Mouse (Mus musculus) splenic B cell, adult 2 months (primary cell): ENCODE data around the gene Glis2.

Source experiments
- DNase-seq: peaks from one replicate; pipeline ENCODE4 v3.0.0-alpha.2; 2011; ENCODE audit warnings: low read depth, low spot score
- H3K27me3 ChIP-seq: 2 replicates; pipeline ENCODE4 v1.6.1; 2012; ENCODE audit warnings: mild to moderate bottlenecking, low read length, moderate library complexity, mixed read lengths; ENCODE audit not compliant: control insufficient read depth, poor library complexity, insufficient read depth, severe bottlenecking
- H3K36me3 ChIP-seq: 2 replicates; pipeline ENCODE4 v1.6.1; 2012; ENCODE audit warnings: mild to moderate bottlenecking, low read length, moderate library complexity, mixed read lengths; ENCODE audit not compliant: control insufficient read depth, poor library complexity, insufficient read depth, severe bottlenecking

Glis2 gene

DNA sequence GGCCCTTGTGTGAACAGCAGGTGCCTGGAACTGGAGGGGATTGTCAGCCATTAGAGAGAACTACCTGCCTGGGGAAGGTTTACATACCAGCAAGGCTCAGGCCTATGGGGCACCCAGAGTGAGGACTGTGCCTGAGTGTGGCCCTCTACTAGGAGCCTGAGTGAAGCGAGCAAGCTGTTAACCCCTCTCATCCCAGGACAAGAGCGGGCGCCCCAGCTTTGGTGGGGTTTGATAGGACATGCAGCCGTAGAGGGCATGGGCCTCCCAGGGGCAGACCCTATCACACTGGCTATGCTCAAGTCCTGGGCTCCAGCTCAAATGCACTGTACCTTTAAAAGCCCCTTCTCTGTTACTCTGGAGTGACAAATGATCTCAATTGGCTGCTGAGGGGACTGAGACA is 52.3 kb downstream of the Glis2 start:
- H3K27me3 ChIP-seq: no peaks in the 10 kb centered on the region
- DNase-seq: no peak
- peaks cover 13% of the 10 kb centered on the region for H3K36me3 ChIP-seq

DNA sequence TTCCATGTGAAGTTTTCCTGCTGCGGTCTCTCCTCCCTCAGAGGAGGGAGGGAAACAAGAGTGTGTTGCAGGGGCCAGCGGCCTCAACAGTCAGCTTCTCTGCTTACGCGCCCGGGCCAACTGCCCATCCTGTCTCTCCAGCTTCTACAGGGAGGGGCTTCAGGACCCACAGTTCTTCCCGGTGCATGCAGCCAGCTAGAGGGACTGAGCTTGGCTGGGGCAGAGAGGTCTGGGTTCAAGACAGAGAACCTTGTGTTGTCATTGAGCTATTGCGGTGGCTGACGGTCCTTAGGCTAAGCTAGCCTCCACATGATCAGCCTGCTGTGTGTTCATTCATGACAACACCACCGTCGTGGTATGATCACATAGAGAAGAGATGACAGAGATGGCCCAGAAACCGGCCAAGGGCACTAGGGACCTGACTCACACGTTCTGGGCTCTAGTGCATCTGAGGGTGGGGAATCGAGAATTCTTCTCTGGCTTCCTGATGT is 53.2 kb downstream of the Glis2 start:
- H3K27me3 ChIP-seq: no peaks in the 10 kb centered on the region
- peaks cover 15% of the 10 kb centered on the region for H3K36me3 ChIP-seq
- DNase-seq: no peak

DNA sequence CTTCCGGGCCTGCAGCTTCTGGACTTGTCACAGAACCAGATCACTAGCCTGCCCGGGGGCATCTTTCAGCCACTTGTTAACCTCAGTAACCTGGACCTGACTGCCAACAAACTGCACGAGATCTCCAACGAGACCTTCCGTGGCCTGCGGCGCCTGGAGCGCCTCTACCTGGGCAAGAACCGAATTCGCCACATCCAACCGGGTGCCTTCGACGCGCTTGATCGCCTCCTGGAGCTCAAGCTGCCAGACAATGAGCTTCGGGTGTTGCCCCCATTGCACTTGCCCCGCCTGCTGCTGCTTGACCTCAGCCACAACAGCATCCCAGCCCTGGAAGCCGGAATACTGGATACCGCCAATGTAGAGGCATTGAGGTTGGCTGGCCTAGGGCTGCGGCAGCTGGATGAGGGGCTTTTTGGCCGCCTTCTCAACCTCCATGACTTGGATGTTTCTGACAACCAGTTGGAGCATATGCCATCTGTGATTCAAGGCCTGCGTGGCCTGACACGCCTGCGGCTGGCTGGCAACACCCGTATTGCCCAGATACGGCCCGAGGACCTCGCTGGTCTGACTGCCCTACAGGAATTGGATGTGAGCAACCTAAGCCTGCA is 54.0 kb downstream of the Glis2 start:
- H3K27me3 ChIP-seq: no peaks in the 10 kb centered on the region
- DNase-seq: no peak
- peaks cover 19% of the 10 kb centered on the region for H3K36me3 ChIP-seq

DNA sequence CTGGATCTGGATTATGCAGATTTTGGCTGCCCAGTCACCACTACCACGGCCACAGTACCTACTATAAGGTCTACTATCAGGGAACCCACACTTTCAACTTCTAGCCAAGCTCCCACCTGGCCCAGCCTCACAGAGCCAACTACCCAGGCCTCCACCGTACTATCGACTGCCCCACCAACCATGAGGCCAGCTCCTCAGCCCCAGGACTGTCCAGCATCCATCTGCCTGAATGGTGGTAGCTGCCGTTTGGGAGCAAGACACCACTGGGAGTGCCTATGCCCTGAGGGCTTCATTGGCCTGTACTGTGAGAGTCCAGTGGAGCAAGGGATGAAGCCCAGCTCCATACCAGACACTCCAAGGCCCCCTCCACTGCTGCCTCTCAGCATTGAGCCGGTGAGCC is 54.7 kb downstream of the Glis2 start:
- Histone ChIP-seq H3K36me3 (peaks cover 22% of the 10 kb centered on the region), H3K27me3 (no peaks in the 10 kb centered on the region)
- DNase-seq: no peak

DNA sequence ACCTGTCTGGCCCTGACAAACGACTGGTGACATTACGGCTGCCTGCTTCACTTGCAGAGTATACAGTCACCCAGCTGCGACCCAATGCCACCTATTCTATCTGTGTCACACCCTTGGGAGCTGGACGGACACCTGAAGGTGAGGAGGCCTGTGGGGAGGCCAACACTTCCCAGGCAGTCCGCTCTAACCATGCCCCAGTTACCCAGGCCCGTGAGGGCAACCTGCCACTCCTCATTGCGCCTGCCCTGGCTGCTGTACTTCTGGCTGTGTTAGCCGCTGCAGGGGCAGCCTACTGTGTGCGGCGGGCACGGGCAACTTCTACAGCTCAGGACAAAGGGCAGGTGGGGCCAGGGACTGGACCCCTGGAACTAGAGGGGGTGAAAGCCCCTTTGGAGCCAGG is 55.2 kb downstream of the Glis2 start:
- no peak for DNase-seq
- H3K36me3 ChIP-seq: peaks cover 26% of the 10 kb centered on the region
- no peaks in the 10 kb centered on the region for H3K27me3 ChIP-seq

DNA sequence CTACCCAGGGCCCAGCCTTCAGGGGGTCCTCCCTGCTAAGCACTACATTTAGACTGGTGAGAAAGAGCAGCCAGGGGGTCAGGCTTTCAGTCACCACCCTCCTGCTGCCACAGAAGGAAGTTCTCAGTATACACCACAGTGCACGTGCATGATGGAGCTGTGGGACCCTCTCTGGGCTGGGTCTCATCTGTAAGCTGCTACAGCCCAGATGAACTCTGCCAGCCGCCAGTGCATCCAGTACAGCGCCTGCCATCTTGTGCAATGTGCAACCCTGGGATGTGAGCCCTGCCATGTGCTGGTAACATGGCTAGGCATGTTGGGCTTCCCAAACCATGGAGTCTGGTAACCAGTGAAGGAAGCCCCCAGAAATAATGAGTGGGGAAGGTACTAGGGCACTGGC is 55.6 kb downstream of the Glis2 start:
- Histone ChIP-seq H3K36me3 (peaks cover 26% of the 10 kb centered on the region), H3K27me3 (no peaks in the 10 kb centered on the region)
- DNase-seq: no peak

DNA sequence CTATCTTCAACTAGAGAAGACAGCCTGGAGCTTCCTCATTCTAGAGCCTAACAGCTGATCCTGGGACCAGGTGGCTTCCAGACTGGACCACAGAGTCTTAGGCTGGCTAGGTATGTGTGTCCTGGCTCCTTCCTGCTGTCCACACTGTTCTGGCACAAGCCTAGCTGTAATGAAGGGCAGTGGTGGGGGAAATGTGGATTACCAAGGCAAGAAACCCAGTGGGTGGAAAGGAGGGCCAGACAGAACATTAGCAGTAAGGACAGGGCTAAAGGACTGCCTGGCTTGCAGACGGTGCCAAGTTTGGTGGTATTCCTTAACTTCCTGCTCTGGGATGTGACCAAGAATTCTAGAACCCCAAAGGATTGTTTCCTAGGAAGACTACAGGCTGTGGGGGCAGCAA is 56.6 kb downstream of the Glis2 start:
- Histone ChIP-seq H3K27me3 (no peaks in the 10 kb centered on the region), H3K36me3 (peaks cover 28% of the 10 kb centered on the region)
- no peak for DNase-seq

DNA sequence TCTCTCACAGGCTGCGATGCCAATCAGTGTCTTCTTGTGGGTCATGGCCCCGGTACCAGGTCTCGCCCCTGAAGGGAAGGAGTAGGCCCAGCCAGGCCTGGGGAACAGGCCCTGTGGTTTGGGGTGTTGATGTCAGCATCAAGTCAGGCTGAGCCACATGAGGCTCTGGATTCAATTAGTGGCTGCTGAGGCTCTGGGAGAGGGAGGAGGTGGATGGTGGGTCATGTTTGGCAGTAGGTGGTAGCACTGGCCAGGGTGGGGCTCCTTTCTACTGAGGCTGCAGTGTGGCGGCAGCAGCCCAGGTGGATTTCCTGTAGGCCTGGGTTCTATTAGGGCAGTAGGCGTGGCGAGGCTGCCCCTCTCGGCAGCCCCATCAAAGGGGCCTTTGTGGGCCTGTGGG is 57.1 kb downstream of the Glis2 start:
- H3K27me3 ChIP-seq: no peaks in the 10 kb centered on the region
- peaks cover 28% of the 10 kb centered on the region for H3K36me3 ChIP-seq
- DNase-seq: no peak

DNA sequence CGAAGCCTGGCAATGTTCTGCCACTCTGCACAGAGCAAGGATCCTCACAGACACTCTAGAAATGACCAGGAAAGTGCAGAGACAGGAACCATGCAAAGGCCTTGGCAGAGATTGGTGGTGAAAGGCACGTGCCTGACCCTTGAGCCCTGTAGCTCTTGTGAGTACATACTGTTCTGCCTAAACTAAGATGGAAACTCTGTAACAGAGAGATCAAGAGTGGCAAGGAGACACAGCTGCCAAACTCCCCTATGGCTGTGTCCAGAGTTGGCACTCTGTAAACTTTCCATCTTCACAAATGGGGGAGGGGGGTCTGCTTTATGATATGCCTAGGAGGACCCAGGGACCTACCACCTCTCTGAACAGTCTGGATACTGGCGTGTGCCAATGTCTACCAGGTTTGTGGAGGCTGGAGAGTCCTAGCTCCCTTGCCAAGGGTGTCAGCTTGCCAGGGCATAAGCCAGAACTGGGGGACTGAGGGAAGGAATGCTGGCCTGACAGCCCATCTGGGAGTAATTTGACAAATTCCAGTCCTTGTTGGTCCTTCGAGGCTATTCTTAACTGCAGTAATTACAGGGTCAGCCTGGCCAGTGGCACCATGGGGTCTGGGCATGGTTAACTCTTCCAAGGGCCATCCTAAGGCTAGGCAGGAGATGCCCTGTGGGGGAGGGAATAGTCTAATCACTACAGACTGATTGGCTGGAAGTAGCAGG is 58.3 kb downstream of the Glis2 start:
- H3K27me3 ChIP-seq: no peaks in the 10 kb centered on the region
- no peak for DNase-seq
- H3K36me3 ChIP-seq: peaks cover 25% of the 10 kb centered on the region

DNA sequence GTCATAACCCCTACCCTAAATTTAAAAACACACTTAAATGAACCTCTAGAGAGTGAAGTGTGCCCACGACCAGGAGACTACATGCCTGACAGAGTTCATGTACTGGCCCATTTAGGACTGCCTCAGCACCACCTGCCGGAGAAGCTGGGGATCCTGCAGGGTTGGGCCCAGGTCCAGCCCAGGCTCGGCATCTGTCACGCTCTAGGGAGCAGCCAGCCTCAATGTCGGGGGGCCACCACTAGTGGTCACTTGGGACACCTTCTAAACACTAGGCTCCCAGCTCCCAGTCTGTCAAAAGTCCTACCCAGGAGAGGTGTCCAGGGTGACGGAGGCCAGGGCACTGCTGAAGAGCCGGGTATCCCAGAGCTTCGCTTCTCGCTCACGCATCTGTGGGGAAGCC is 60.2 kb downstream of the Glis2 start:
- no peaks in the 10 kb centered on the region for H3K27me3 ChIP-seq
- DNase-seq: no peak
- peaks cover 27% of the 10 kb centered on the region for H3K36me3 ChIP-seq

DNA sequence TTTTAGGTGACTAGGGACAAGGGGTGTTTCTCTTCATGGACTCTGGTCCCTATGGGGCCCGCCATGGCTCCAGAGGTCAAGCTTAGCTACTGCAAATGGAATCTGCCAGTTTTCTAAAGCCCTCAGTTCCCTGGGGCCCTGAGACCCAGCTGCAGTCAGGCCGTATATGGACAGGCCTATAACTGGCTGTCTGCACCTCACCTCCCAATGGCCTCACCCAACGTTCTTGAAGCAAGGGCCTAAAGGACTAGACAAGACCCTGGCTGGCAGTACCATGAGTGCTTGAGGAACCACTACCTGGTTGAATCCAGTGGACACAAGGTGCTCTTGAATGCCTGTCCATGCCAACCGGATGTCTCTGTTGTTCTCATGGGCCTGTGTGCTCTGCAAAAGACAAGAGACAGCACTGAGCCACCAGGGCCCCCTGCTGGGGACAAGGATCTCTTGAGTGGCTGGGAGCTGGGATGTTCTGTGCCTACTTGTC is 60.8 kb downstream of the Glis2 start:
- Histone ChIP-seq H3K27me3 (no peaks in the 10 kb centered on the region), H3K36me3 (peaks cover 27% of the 10 kb centered on the region)
- no peak for DNase-seq

DNA sequence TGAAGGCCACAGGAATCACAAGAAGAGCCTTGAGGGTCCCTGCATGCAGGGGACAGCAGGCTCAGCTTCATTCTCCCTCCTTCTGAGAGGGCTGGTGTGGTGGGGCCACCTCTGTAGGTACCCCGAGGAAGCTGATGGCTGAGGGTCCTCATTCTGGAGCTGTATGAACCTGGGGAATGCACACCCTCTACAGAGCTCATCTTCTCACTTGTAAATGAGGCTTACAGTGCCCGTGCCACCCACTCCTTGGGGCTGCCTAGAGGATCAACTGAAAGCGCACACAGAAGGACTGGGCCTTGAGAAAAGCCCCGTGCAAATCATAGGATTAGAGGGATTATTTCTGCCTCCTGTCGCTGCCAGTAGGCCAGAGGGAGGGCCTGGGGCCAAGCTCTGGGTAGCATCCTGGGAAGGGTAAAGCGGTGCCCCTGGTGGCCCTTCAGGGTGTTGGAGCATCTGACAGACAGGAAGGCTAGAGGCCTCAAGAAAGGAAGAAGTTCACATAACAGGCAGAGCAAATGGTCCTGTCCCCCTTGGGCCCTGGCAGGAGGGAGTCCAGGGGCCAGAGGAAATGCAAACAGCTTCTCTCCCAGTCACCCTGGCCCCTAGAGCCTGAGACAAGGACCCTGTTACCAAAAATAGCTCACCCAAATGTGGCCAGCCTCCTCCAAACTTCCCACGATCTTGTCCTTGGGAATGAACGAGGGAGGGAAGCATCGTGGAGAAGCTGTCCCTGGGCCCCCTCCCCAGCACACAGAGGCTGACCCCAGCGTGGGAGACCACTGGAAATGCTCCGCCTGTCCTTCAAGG is 61.5 kb downstream of the Glis2 start:
- no peaks in the 10 kb centered on the region for H3K27me3 ChIP-seq
- no peak for DNase-seq
- H3K36me3 ChIP-seq: peaks cover 29% of the 10 kb centered on the region

DNA sequence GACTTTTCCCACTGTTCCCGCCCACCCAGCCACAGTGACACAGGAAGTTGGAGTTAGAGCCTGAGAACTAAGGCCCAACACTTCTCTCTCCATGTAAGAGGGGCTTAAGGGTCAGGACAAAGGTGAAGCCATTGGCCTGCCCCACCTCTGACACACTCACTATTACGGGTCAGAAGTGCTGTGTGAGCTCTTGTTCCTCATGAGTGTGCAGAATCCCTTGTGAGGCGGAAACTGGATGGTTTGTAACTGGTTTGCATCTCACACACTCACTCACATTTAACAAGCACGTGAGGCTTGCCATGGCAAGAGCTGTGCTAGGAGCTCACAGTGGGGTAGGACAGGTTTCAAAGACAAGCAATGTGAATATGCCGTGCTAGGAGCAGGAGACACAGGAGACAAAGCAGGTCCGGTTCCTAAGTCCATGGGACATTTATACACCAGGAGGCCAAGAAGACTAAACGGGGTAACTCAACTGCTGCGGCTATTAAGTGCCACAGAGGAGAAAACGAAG is 62.1 kb downstream of the Glis2 start:
- H3K36me3 ChIP-seq: peaks cover 32% of the 10 kb centered on the region
- H3K27me3 ChIP-seq: no peaks in the 10 kb centered on the region
- no peak for DNase-seq

DNA sequence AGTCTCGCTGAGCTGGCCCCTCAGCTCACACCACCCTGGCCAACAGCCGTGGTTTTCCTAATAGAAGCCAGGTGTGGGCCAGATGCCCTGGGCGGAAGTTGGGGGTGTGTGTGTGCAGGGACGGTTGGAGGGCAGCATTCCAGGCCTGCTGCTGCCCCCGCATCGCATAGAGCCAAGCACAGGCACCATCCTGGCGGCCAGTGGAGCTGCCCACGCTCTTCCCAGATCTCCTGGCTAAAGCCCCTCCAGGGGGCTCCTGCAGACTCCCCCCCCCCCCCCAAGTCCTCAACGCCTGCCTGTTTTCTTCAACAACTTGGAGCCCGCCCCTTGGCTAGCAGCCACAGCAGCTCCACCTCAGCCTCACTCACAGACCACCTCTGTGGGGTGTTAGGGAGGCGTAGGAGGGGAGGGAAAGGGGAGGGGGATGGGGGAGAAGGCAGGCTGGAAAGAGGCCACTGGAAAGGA is 64.3 kb downstream of the Glis2 start:
- DNase-seq: no peak
- H3K27me3 ChIP-seq: no peaks in the 10 kb centered on the region
- peaks cover 24% of the 10 kb centered on the region for H3K36me3 ChIP-seq

DNA sequence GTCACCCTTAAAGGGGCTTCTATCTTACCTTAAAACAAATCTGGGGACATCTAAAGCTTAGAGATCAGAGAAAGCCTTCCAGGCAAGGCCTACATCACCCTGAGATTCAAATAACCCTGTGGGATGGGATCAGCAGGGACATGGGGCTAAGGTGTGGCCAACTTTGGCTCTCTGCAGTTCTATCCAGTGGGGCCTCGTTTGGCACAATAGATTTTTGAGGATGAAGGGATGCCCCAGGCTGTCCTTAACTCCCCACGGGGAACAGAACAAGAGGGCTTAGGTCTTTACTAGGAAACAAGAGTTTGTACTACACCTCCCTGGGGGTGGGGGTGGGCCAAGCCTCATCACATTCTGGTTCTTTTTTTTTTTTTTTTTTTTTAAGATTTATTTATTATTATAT is 64.8 kb downstream of the Glis2 start:
- peaks cover 21% of the 10 kb centered on the region for H3K36me3 ChIP-seq
- DNase-seq: no peak
- no peaks in the 10 kb centered on the region for H3K27me3 ChIP-seq
